Mouse (Mus musculus) gastrocnemius, postnatal 36 days (tissue): Measurements from ENCODE around the gene Rnf103. TPM values are rescaled to one million over a fixed set of nuclear protein-coding genes. Genes with fewer than 3 reads are reported as not detected.

Experiments
- total RNA-seq, 2 experiments: library from RNA; stranded (reverse); gene quantifications; 2 replicates each; pipeline ENCODE4 v1.2.3; 2021

Rnf103 gene
- total RNA-seq, 2 experiments from 2014 or later = 17.8 to 18.4 TPM

Other genes with a start within 250 kb of the Rnf103 start
- 10 to 100 TPM; 22.9 to 24.8 TPM for gene Krcc1, start 222.2 kb upstream of the Rnf103 start, total RNA-seq
- gene Smyd1, start 171.7 kb upstream of the Rnf103 start, total RNA-seq = 100 to 1,000 TPM; 336 to 365 TPM
- 1 to 10 TPM in 1 of 2 experiments, not detected in 1; 2.3 TPM for gene Cd8b1, start 171.1 kb upstream of the Rnf103 start, total RNA-seq
- gene Cd8a, start 120.5 kb upstream of the Rnf103 start, total RNA-seq = 1 to 10 TPM in 1 of 2 experiments, not detected in 1; 3.6 TPM
- 100 to 1,000 TPM in 1 of 2 experiments, 10 to 100 TPM in 1; 94.6 to 109 TPM for gene Rmnd5a, start 53.3 kb upstream of the Rnf103 start, total RNA-seq
- gene Chmp3, start 49.9 kb downstream of the Rnf103 start, total RNA-seq = 10 to 100 TPM; 32.6 to 33.6 TPM
- 10 to 100 TPM; 11.3 to 13.7 TPM for gene Kdm3a, start 139.1 kb downstream of the Rnf103 start, total RNA-seq
- gene Reep1, start 213.7 kb downstream of the Rnf103 start, total RNA-seq = 10 to 100 TPM; 70.7 to 77.8 TPM